Mouse (Mus musculus) embryonic fibroblast, embryonic 13.5 days (primary cell): ENCODE data around the gene Rbak.

Experiments used
- CTCF ChIP-seq: IDR thresholded peaks from 2 replicates; pipeline ENCODE4 v1.5.1; 2011; ENCODE audit warnings: mild to moderate bottlenecking, control low read depth, low read length, moderate library complexity, borderline replicate concordance; ENCODE audit not compliant: insufficient read depth
- POLR2A ChIP-seq: IDR thresholded peaks from 2 replicates; pipeline ENCODE4 v1.6.1; 2011; ENCODE audit warnings: low read depth, mild to moderate bottlenecking, control low read depth, low read length, moderate library complexity

- TF ChIP-seq POLR2A: no peak
- no peak for TF ChIP-seq CTCF
These were observed 12.2 kb upstream of the Rbak start for GRCm38 (mm10) chr5:143192806-143193205.
